Mouse (Mus musculus) cerebellum, adult (tissue): ENCODE data around the gene Cxxc4.
"Not testable (repeated sequence)": the region's sequence is repeated elsewhere in the genome, so short reads cannot be mapped to it uniquely, and the experiment has no call there.

Experiments
- ATAC-seq: cut with Nextera tagmentation; 2 replicates; pipeline ENCODE4 v1.9.2; 2017; ENCODE audit warnings: mild to moderate bottlenecking, moderate library complexity, mixed read lengths; ENCODE audit not compliant: insufficient number of reproducible peaks, low FRiP score, low TSS enrichment

Cxxc4 gene

GRCm38 (mm10) chr3:134236414-134237112 lies at the start of gene Cxxc4:
Gene Cxxc4 (plus strand): TSS chr3:134236484.
- ATAC-seq = peak; percentile 21

DNA sequence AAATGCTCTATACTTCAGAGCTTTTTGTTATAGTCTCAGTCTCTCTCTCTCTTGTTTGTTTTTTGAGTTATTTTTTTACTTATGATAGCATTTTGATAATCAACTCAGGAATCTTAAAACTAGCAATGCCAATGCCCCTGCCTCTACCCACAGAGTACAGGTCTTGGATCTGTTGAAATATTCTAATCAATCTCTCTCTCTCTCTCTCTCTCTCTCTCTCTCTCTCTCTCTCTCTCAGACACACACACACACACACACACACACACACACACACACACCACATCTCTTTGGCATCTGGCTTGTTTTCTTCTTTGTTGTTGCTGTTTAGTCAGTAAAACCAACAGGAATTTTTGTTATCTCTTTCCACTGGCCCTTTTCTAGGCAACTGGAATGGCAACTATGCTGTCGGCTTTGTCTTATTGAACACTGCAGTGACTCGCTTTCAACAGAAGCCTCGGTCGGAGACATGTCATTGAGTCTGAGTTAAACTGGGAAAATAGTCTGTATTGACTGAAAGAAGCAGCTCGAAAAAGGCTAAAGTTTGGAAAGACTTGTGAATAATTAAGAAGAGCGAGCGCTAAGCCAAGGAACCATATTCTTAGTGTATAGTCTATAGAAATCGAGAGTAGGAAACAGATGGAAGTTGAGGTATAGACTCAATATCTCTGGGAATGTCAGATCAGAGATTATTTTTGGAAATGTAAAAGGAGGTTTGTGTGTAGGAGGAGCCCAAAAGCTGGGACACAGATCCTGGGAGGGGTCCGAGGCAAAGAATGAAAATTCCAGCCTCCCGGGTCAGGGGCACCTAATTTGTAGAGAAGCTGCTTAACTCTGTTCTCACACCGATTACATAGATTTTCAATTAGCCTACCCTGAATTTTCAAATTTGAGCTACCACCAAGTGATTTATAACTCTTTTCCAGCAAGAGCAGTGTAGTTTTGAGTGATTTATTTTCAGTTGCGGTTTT lies 47.0 kb upstream of the Cxxc4 start:
- no peak for ATAC-seq

GRCm38 (mm10) chr3:134190046-134190445 lies 46.2 kb upstream of the Cxxc4 start:
- ATAC-seq = no peak

DNA sequence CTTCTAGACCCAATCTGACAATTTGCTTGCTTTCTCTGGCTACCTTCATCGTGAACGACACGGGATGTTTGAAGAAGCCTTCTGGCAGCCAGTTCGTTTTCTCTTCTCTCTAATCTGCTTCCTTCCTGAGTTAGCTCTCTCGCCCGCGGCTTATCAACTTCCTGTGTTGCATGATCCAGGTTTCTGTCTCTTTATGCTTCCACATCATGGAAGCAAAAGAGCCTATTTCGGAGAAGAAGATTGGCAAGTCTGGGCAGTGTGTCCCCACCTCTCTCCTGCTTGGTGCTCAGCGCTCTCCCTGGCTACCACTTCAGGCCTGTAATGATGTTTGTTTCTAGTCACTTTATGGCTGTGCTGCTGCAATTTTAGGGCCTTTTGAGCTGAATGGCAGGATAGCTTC lies 36.4 kb upstream of the Cxxc4 start:
- no peak for ATAC-seq

- ATAC-seq = no peak
These were observed 29.7 kb upstream of the Cxxc4 start for GRCm38 (mm10) chr3:134206624-134207023.

DNA sequence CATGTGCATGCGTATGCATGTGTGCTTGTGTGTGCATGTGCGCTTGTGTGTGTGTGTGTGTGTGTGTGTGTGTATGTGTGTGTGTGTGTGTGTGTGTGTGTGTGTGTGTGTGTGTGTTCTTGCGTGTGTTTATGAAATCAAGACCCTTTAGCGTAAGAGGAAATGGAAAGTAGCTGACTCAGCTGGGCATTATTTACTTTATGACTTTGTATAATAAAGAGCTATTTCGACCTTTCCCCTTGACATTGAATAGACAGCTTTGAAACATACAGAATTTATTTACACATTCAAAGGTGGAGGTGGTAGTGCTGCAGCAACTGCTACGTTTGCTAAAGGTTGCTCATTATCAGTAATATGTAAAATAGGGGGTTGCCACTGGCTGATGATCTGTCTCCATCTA lies 25.3 kb upstream of the Cxxc4 start:
- ATAC-seq = no peak

- not testable (repeated sequence) for ATAC-seq
These were observed 16.4 kb upstream of the Cxxc4 start for GRCm38 (mm10) chr3:134219881-134220280.

DNA sequence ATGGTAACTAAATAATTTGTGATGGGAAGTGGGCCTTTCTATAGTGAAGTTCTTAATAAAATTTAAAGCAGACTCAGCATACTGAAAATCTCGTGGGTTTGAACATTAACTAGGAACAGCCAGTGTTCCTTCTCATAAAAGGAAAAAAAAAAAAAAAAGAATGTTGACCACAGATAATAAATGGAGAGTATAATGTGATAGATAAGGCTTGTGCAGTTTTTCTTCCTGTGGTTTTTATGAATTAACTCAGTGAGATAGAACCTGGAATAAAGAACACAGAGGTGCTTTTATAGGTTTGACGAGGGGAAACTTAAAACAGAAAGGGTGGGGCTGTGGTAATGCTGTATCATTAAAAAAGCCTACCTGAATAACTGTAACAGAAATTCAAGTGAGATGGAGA lies 15.3 kb upstream of the Cxxc4 start:
- no peak for ATAC-seq

- no peak for ATAC-seq
These were observed 13.7 kb upstream of the Cxxc4 start for GRCm38 (mm10) chr3:134222593-134222992.

- ATAC-seq = no peak
These were observed 12.3 kb upstream of the Cxxc4 start for GRCm38 (mm10) chr3:134223956-134224355.

GRCm38 (mm10) chr3:134225928-134226327 lies 10.4 kb upstream of the Cxxc4 start:
- ATAC-seq = no peak

DNA sequence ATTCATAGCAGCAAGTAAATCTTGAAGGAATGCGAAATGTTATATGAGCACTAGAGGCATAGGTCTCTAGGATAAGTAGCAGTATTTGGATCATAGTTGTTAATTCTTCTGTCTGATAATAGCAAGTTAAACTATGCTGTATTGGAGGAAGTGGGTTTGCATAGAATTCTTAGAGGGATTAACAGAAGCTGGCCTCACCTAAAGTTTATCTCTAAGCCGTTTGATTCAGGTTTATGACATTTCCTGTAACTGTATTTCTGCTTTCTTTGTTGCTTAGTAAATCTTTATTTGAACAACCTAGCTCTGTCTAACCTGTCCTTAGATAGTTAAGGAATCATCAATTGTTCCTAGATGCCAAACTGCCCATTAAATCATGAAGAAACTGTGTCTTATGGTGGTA lies 3.5 kb upstream of the Cxxc4 start:
- ATAC-seq = no peak

- peak; percentile 67 for ATAC-seq
These were observed 532 bp upstream of the Cxxc4 start for GRCm38 (mm10) chr3:134235491-134236413.

GRCm38 (mm10) chr3:134237113-134237805 lies 975 bp downstream of the Cxxc4 start:
- no peak for ATAC-seq

GRCm38 (mm10) chr3:134238621-134239310 lies 2.5 kb downstream of the Cxxc4 start:
- ATAC-seq = peak; percentile 7; the same call in 1 of the 2 replicates

- ATAC-seq = peak; percentile 33
These were observed 3.2 kb downstream of the Cxxc4 start for GRCm38 (mm10) chr3:134239321-134239970.

DNA sequence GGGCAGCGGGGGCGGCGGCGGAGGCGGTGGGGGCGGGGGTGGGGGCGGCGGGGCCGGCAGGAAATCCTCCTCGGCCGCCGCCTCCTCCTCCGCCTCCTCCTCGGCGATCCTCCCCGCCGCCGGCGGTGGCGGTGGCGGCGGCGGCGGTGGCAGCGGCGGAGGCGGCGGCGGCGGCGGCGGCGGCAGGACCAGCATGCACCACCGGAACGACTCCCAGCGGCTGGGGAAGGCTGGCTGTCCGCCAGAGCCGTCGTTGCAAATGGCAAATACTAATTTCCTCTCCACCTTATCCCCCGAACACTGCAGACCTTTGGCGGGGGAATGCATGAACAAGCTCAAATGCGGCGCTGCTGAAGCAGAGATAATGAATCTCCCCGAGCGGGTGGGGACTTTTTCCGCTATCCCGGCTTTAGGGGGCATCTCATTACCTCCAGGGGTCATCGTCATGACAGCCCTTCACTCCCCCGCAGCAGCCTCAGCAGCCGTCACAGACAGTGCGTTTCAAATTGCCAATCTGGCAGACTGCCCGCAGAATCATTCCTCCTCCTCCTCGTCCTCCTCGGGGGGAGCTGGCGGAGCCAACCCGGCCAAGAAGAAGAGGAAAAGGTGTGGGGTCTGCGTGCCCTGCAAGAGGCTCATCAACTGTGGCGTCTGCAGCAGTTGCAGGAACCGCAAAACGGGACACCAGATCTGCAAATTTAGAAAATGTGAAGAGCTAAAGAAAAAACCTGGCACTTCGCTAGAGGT lies 3.9 kb downstream of the Cxxc4 start:
- ATAC-seq = peak; percentile 26

- ATAC-seq = 0 out of 2 replicates have a peak, but pooled peaks have one; percentile 7
These were observed 4.4 kb downstream of the Cxxc4 start for GRCm38 (mm10) chr3:134240718-134241025.
